Mouse (Mus musculus): ENCODE results near the gene Macrod1. TPM values are rescaled to one million over a fixed set of nuclear protein-coding genes. Genes with fewer than 3 reads are reported as not detected.

The Macrod1 gene
- polyA plus RNA-seq, 2 experiments from 2014 or later = 2.3 TPM; not detected in 1

DNA sequence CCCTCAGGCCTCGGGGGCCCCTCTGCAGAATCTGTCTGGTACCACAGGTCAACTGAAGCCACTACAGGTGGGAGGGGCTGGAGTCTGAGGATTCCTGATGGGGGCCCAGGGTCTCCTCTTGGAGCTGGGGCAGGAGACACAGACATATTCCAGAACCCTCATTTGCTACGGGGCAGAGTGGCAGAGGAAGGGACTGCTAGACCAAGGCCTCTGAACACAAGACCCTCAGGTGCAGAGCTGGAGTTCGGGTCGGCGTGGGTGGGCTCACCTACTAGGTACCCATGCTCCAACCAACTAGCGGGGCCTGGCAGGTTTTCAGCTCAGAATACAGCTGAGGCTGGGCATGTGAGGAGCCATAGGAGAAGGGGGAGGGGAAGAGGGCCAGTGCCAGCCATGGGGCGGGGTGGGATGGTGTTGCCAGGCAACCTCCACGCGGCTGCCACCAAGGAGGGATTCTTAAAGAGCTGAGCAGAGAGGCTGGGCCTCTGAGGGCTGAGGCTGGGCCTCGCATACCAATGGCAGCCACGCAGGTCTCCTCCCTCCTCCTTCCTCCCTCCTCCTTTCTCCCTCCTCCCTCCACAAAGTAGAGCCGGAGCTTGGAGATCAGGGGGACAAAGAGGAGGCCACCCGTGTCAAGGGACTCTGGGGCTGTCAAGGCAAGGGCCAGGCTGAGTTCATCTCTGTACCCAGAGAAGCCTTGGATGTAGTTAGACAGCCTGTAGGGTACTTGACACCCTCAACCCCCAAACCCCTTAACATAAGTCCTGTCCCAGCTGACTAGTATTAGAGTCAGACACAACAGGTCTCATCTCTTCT lies 115.6 kb downstream of the Macrod1 start:
- no peak for ATAC-seq

DNA sequence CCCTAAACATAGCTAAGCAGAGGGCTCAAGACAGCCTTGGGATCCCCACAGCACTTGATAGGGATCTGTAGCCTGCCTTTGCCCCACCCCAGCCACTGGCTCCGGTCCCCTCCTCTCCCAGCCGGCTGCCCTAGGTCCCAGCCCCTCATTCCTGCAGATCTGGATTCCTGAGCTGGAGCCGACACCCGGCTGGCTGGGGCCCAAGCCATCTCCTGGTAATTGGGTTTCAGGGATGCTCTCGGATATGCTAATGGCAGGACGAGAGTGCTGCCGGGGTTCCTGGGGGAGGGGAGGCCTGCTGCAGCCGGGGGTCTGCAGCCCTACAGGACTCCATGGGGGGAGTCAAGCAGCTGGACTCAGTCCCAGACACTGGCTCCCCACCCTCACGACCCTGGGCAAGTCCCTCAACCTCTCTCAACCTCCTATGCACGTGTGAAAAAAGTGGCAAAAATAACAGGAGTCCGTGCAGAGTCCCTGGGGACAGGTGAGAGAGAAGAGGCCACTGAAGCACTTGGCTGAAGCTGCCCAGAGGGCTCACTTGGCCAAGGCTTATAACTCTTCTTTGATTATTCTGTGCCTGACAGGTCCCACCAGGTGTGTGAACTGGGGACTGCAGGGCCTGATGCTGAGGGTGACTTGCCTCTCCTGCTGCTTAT lies 119.6 kb downstream of the Macrod1 start:
- ATAC-seq = no peak

GRCm38 (mm10) chr19:7177804-7178511 lies 121.3 kb downstream of the Macrod1 start:
- no peak for ATAC-seq

DNA sequence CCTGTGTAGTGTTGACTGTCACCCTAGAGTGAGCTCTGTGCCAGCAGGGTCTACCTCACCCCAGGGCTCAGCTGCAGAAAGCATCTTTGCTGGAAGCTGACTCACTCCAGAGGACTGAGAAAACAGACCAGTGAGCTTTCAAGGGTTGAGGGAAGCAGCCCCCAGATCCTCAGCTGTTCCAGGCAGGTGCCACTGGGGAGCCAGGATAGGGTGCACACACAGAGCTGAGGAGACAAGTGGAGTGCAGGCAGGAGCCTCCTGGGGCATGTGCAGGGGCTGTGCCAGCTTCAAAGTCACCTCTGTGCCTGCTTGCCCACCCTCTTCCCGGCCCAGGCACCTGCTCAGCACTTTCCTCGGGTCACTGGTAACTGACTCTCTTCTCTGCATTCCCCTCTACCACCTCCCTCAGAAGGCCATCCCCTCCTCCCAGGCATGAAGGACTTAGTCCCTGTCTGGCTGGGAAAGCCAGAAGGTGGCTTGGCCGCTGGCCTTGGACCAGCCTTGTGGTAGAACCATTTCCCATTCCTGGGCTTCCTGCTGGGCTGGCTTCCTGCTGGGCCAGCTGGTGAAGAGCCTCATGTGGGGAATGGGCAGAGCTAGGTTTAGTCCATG lies 122.3 kb downstream of the Macrod1 start:
- no peak for ATAC-seq

GRCm38 (mm10) chr19:7180756-7181405 lies 124.3 kb downstream of the Macrod1 start:
- no peak for ATAC-seq

DNA sequence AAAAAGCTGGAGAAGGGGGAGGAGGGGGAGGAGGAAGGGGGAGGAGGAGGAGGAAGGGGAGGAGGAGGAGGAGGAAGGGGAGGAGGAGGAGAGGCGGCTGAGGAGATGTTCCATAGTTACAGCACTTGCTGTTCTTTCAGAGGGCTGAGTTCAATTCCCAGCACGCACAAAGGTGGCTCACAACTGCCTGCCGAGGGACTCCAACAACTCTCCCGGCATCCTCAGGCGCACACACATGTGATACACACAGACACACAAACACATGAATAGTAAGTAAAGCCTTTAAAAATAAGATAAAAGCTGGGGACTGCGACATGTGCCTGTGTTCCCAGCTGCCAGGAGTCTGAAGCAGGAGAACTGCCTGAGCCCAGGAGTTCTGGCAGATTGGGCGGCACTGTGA lies 124.9 kb downstream of the Macrod1 start:
- ATAC-seq = no peak

DNA sequence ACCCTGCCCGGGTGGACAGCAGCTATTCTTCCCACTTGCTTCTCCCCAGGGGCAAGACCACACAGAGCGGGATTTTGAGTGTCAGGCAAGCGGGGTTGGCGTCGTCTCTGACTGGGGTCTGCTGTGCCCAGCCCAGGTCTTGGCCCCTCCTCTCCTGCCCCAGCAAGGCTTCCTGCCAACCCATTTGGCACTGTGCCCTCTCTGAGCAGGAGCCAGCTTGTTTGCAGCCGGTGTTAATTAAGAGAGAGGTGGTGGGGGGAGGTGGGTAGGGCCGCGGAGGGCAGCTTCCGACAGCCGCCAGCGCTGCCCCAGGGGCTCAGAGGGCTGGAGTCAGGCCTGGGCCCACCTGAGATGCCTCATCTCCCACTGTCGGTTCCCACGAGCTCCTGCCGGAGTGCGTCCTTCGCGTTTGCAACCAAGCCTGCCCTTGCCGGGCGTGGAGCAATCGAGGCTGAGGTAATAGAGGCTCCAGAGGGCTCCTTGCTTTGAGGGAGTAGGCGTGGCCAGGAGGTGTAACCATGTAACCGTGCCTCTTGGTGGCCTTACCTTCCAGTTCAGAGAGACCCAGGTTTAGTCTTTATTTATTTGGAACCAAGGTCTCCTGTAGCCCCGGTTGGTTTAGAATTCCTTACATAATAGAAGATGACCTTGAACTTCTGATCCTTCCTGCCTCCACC lies 125.8 kb downstream of the Macrod1 start:
- ATAC-seq = no peak

DNA sequence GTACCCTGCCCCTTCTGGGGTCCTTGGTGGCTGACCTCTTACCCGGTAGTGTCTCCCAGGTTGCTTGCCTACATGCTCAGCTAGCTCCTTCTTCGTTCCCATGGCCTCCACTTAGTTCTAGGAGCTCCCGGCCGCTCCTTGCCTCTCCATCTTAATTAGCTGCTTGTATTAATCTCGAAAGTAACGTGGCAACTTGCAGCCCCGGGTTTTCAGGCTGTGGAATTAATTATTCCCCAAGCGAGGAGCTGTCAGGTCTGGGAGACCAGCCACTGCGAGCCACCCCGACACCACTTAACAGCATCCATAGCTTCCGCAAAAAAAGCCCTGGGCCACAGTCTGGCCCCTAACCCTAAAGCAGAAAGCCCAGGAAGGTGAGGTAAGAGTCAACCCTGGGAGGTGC lies 126.8 kb downstream of the Macrod1 start:
- ATAC-seq = no peak

DNA sequence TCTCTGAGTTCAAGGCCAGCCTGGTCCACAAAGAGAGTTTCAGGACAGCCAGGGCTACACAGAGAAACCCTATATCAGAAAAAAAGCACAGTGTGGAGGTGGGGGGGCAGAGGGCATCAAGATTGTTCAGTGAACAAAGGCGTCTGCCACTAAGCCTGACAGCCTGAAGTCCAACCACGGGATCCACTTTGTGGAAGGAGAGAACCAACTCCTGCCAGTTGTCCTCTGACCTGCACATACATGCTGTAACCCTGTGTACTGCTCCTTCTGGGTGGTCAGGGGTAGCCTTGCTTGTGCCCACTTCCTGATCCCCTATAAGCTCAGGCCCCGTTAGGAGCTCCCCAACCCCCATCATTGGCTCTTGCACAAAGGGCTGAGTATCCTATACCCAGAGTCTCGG lies 128.4 kb downstream of the Macrod1 start:
- no peak for ATAC-seq

GRCm38 (mm10) chr19:7185715-7186291 lies 129.2 kb downstream of the Macrod1 start:
- ATAC-seq = no peak

- no peak for ATAC-seq
Observed at GRCm38 (mm10) chr19:7187157-7187556, 130.5 kb downstream of the Macrod1 start.

- no peak for ATAC-seq
Observed at GRCm38 (mm10) chr19:7189026-7189425, 132.4 kb downstream of the Macrod1 start.

DNA sequence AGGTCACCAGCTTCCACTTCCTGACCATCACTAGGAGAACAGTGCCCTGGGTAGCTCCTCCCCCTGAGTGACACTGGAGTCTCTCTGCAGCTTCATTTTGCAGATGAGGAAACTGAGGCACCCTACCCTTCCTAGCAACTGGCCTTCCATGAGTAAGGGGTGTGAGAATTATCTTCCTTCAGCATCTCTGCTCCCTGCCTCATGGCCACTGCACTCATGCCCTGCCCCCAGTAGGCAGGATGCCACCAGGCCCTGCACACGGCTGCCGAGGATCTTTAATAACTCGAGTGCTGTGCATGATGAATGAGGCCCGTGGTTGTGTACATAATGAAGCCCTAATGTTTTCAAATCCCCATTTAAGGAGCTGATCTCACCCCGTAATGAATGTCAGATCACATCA lies 134.4 kb downstream of the Macrod1 start:
- no peak for ATAC-seq

GRCm38 (mm10) chr19:7191639-7192038 lies 135.0 kb downstream of the Macrod1 start:
- no peak for ATAC-seq

- no peak for ATAC-seq
Observed at GRCm38 (mm10) chr19:7192561-7192967, 136.0 kb downstream of the Macrod1 start.

DNA sequence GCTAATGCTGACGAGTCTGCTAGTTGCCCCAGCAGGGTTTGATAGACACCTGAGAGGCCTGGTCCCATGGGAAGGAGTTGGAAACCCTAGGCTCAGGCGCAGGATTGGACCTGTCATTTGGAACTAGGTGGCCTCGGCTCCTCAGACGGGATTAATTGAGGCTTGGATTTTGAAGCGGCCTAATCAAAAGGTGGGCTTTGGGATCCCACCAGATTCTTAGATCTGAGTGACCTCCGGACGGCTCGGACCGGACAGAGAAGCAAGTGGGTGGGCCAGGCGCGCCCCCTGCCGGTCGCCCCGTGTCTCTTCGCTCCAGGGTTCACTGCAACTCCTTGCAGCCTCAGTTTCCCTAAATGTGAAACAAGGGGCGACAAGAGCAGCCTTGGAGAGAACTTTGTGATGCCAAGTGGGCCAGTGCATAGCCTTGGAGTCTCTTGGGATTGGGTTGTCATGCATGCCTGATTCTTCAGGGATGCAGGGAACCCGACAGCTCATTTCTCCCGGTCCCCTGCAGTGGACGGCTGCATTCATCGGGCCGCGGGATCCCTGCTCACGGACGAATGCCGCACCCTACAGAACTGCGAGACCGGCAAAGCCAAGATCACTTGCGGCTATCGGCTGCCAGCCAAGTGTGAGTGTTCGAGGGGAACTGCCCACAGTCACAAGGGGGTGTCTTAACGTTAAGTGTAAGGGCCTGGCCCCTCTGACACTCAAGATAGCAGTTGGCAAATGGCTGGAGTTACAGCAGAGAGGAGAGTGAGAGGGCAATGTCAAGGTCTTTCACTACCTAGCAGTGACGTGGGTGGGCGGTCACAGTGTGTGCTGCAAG lies 139.5 kb downstream of the Macrod1 start:
- ATAC-seq = no peak

DNA sequence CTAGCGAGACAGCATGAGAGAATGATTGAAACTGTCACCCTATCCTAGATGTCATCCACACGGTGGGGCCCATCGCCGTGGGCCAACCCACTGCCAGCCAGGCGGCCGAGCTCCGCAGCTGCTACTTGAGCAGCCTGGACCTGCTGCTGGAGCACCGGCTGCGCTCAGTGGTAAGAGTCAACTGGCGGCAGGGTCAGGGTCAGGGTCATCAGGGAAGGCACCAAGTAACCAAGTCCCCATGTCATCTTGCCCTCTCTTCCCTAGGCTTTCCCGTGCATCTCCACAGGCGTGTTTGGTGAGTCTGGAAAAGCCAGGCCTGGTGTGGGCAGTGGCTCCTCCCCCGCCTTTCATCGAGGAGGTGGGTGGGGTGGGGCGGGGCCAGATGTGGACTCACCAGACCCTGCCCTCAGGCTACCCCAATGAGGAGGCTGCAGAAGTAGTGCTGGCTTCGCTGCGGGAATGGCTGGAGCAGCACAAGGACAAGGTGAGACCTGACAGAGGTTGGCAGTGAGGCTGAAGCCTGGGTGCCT lies 140.2 kb downstream of the Macrod1 start:
- ATAC-seq = no peak

DNA sequence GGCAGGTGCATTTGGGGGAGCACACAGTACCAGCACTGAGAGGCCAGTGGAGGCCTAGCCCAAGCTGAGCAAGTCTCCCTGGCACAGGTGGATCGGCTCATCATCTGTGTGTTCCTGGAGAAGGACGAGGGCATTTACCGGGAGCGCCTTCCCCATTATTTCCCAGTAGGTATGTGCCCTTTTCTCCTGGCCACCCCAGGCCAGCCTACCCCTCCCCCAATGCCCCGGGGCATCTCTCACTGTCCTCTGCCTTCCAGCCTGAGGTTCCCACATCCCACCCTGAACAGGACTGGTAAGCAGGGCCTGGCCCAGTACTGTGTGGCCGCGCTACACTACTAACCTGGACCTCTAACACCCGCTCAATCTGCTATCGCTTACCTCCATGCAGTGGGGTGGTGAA lies 140.8 kb downstream of the Macrod1 start:
- no peak for ATAC-seq

- no peak for ATAC-seq
Observed at GRCm38 (mm10) chr19:7199089-7199488, 142.5 kb downstream of the Macrod1 start.

DNA sequence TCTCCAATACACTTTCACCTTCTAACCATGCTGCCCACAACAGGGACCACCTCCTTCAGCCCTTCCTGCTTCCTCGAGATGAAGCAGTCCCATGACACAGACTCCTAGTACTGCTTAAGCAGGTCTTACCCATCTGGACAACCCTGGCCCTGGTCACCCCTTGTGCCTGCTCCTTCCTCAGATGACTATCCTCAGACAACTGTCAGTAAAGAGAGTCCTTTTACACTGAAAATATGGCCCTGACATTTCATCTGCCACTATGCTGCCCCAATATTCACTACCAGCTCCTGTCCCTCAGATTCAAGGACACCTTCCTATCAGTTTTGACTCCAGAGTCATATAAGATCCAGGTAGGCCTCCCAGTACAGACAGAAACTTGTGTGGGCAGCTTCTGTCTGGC lies 143.8 kb downstream of the Macrod1 start:
- no peak for ATAC-seq
